Mouse (Mus musculus) liver, embryonic 14.5 days (tissue): ENCODE results near the gene 9430015G10Rik. TPM values are rescaled to one million over a fixed set of nuclear protein-coding genes. Genes with fewer than 3 reads are reported as not detected.

Experiments used
- ATAC-seq: fragments of 200-750 bp; cut with Nextera tagmentation; 2 replicates; pipeline ENCODE4 v1.8.0; 2017; ENCODE audit warnings: moderate number of reproducible peaks, mild to moderate bottlenecking, moderate library complexity; ENCODE audit not compliant: insufficient read depth
- DNase-seq, 3 experiments: peaks; one replicate each; pipeline ENCODE4 v3.0.0-alpha.2; 2012 to 2013; ENCODE audit warnings: low read depth in 3 of 3, low spot score in 3 of 3
- H3K27ac ChIP-seq: fragments of 300-500 bp; sonication (generic); 2 replicates; pipeline ENCODE4 v1.5.1; 2014; ENCODE audit warnings: moderate library complexity, mild to moderate bottlenecking, control low read depth, inconsistent platforms
- H3K27me3 ChIP-seq: fragments of 300-500 bp; sonication (generic); 2 replicates; pipeline ENCODE4 v1.6.1; 2014; ENCODE audit warnings: mild to moderate bottlenecking, low read length, moderate library complexity; ENCODE audit not compliant: control insufficient read depth, insufficient read depth
- H3K36me3 ChIP-seq: fragments of 300-500 bp; sonication (generic); replicated peaks from 2 replicates; pipeline ENCODE4 v1.6.1; 2014; ENCODE audit warnings: low read depth; ENCODE audit not compliant: control insufficient read depth, insufficient read depth
- H3K4me1 ChIP-seq, 2 experiments: fragments of 200-500 bp in 1 of 2; fragments of 300-500 bp in 1 of 2; sonication (generic) in 1 of 2; replicated peaks; 2 replicates each; pipeline ENCODE4 v1.6.1; 2012 to 2014; ENCODE audit warnings: antibody characterized with exemption in 1 of 2, inconsistent platforms in 1 of 2, low read length in 1 of 2; ENCODE audit not compliant: control insufficient read depth in 2 of 2, insufficient read depth in 2 of 2
- H3K4me2 ChIP-seq: fragments of 300-500 bp; sonication (generic); 2 replicates; pipeline ENCODE4 v1.6.1; 2014; ENCODE audit warnings: low read depth, mild to moderate bottlenecking, control low read depth, moderate library complexity
- H3K4me3 ChIP-seq, 2 experiments: fragments of 200-500 bp in 1 of 2; fragments of 300-500 bp in 1 of 2; sonication (generic) in 1 of 2; 2 replicates each; pipeline ENCODE4 v1.5.1; 2012 to 2014; ENCODE audit warnings: low read depth in 2 of 2, low read length in 2 of 2, mild to moderate bottlenecking in 2 of 2, control low read depth in 1 of 2, inconsistent platforms in 1 of 2, moderate library complexity in 1 of 2; ENCODE audit not compliant: insufficient read depth in 1 of 2
- H3K9ac ChIP-seq: fragments of 300-500 bp; sonication (generic); replicated peaks from 2 replicates; pipeline ENCODE4 v1.6.1; 2014; ENCODE audit warnings: mild to moderate bottlenecking, control low read depth, moderate library complexity
- H3K9me3 ChIP-seq: fragments of 300-500 bp; sonication (generic); 2 replicates; pipeline ENCODE4 v1.6.1; 2016; ENCODE audit warnings: low read length, mixed read lengths; ENCODE audit not compliant: control insufficient read depth
- CTCF ChIP-seq: IDR thresholded peaks from 2 replicates; pipeline ENCODE4 v1.5.1; 2016; ENCODE audit warnings: antibody characterized with exemption, low read depth, control low read depth
- EP300 ChIP-seq: IDR thresholded peaks from 2 replicates; pipeline ENCODE4 v1.6.1; 2016; ENCODE audit warnings: antibody characterized with exemption, low read depth
- WGBS: fragments of 180-500 bp; shearing (Covaris S2); extraction: QIAGEN DNeasy Blood & Tissue Kit; methylation state at CpG from one replicate; pipeline ENCODE4 v1.1.7; 2014; ENCODE audit not compliant: insufficient replicate concordance; 5-methylcytosine and 5-hydroxymethylcytosine counted together
- polyA plus RNA-seq, 2 experiments: library from polyadenylated mRNA; depleted of rRNA in 1 of 2; stranded (reverse) in 1 of 2; unstranded in 1 of 2; fragments of >200 nt; fragmentation: Nextera tagmentation in 1 of 2; extraction: Ambion mirVana in 1 of 2; gene quantifications; 2 replicates each; pipeline versions ENCODE4 v1.2.1 to v1.2.3; 2012 to 2014

9430015G10Rik gene
- polyA plus RNA-seq, 2 experiments = 8.7 to 16.4 TPM

DNA sequence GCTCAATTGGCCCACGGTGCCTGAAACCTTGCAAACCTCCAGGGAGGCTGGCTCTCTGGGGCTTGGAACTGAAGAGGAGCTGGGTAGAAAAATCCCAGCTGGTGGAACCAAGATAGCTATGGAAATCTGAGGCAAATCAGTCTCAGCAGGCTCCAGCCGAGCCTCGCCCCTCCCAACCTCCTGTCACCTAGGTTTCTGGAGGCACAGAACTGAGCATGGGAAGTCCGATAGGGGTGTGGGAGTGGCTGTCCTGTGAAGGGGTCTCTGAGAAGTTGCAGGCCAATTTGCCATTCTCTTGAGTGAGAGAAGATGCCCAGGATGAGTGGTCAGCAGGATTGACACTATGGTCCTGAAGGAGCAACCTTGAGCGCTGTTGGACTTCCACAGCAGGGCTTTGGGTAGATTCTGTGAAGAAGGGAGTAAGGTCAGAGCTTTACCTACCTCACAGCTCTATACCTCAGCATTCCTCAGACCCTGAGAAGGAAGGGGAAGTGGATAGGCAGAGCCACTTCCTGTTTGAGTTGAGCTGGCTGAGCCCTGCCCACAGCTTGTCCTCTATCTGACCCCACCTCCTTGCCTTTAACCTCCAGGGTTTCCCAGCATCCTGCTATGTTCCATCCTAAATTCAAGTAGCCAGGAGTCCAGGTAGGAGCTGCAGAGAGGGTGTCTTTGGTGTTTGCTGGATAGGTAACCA is 42.4 kb upstream of the 9430015G10Rik start:
- H3K27ac ChIP-seq = no peak overlapping the region
- H3K9me3 ChIP-seq = no peaks in the 10 kb centered on the region
- 27% methylated on average over 5 of the region's 5 CpGs for WGBS
- TF ChIP-seq CTCF (no peak), EP300 (no peak)
- H3K9ac ChIP-seq = no peak overlapping the region
- H3K4me1 ChIP-seq = peaks cover 0 to 5% of the 10 kb centered on the region in 2 experiments; a peak in 2 of 4 replicates
- H3K4me2 ChIP-seq = no peak overlapping the region
- no peaks in the 10 kb centered on the region for H3K27me3 ChIP-seq
- H3K36me3 ChIP-seq = no peaks in the 10 kb centered on the region
- no peak overlapping the region for H3K4me3 ChIP-seq
- ATAC-seq (no peak), DNase-seq (no peak)

DNA sequence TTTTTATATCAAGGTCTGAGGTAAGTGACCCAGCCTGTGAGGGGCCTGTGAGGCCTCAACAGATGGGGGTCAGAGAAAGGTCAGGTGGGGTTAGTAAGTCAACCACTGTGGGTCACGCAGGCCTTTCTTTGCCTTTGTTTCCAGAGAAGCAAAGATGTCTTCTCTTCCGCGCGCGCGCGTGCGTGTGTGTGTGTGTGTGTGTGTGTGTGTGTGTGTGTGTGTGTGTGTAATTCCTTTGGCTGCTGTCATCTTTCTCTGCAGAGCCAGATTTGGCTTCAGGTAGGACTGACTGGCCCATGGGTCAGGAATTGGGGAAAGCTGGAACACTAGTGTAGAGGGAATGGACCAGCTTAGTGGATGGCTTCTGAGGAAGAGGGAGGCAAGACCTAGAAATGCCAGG is 40.1 kb upstream of the 9430015G10Rik start:
- Histone ChIP-seq H3K27me3 (no peaks in the 10 kb centered on the region), H3K4me2 (no peak overlapping the region), H3K9ac (no peak overlapping the region), H3K27ac (no peak overlapping the region), H3K9me3 (no peaks in the 10 kb centered on the region), H3K4me3 (no peak overlapping the region), H3K36me3 (no peaks in the 10 kb centered on the region), H3K4me1 (peaks cover 0 to 5% of the 10 kb centered on the region in 2 experiments; a peak in 2 of 4 replicates)
- WGBS = 84% methylated on average over 8 of the region's 8 CpGs
- DNase-seq (no peak), ATAC-seq (no peak)
- TF ChIP-seq EP300 = no peak
- TF ChIP-seq CTCF = no peak

DNA sequence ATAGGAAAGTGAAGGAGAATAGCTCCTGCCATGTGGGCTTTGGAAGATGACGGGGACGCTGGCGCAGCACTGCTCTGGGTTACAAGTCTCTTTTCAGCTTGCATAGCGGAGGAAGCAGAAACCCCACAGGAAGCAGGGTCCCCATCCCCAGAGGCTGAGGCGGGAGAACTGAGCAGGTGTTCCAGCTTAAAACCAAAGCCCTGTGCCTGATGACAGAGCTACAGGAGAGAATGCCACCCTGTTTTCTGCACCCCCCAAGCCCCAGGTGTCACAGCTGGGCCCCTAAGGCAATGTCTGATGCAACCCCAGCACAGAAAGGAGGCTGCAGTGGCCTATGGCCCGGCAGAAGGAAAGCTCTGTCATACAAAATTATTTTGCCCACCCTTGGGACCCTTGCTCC is 39.5 kb upstream of the 9430015G10Rik start:
- 52% methylated on average over 6 of the region's 6 CpGs for WGBS
- Histone ChIP-seq H3K9me3 (no peaks in the 10 kb centered on the region), H3K36me3 (no peaks in the 10 kb centered on the region), H3K4me3 (no peak overlapping the region), H3K9ac (no peak overlapping the region), H3K27me3 (no peaks in the 10 kb centered on the region), H3K4me2 (no peak overlapping the region), H3K27ac (no peak overlapping the region), H3K4me1 (peaks cover 0 to 5% of the 10 kb centered on the region in 2 experiments; a peak in 2 of 4 replicates)
- ATAC-seq = no peak
- TF ChIP-seq EP300 = no peak
- no peak for TF ChIP-seq CTCF
- DNase-seq = no peak

DNA sequence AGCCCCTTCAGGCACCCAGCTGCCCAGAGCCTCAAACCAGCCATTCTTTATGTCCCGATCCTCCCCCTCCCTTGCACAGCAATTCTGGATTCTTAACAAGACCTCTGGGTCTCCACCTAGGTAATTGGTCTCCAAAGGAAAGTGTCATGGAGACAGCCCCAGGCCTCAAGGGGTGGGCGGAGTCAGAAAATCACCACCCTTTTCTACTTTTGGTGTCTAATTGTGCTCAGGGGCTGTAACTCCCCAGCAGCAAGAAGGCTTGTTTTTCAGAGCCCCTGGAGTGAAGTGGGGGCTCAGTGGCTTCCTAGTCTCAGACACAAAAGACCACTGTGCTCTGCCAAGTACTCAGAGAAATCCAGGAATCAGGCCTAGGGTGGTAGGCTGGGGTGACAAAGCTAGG is 39.1 kb upstream of the 9430015G10Rik start:
- DNase-seq (no peak), ATAC-seq (no peak)
- H3K36me3 ChIP-seq = no peaks in the 10 kb centered on the region
- no peak overlapping the region for H3K9ac ChIP-seq
- no peaks in the 10 kb centered on the region for H3K27me3 ChIP-seq
- no peak overlapping the region for H3K4me2 ChIP-seq
- no peaks in the 10 kb centered on the region for H3K9me3 ChIP-seq
- H3K27ac ChIP-seq = no peak overlapping the region
- TF ChIP-seq CTCF = no peak
- no peak for TF ChIP-seq EP300
- no peak overlapping the region for H3K4me3 ChIP-seq
- WGBS = 59% methylated on average over 2 of the region's 2 CpGs
- peaks cover 0 to 5% of the 10 kb centered on the region in 2 experiments; a peak in 2 of 4 replicates for H3K4me1 ChIP-seq

DNA sequence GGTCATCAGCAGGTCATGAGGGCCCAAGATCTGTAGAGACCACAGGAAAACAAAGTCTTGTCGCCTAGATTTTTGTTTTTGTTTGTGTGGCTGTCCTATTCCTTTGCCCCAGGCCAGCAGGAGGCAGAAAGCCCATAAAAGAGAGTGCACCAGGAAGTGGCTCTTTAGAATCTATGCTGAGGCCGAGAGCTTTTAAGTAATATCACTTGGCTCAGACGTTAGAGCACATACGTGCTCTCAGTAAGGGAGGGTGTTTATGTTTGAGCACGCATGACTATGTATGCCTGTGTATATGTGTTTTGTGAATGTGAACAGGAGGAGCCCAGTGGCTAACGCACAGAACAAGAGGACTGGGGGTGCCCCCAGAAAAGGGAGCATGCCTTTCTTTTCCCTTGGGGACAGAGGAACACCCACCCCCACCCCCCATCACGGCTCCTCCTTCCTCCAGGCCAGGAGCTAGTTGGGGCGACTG is 32.8 kb upstream of the 9430015G10Rik start:
- no peak overlapping the region for H3K4me3 ChIP-seq
- no peak overlapping the region for H3K27ac ChIP-seq
- H3K9ac ChIP-seq = no peak overlapping the region
- DNase-seq = no peak
- H3K27me3 ChIP-seq = peaks cover 9% of the 10 kb centered on the region
- 6% methylated on average over 8 of the region's 8 CpGs for WGBS
- 0 out of 2 replicates have a peak, but pooled peaks have one; percentile 11 for ATAC-seq
- TF ChIP-seq CTCF (0 out of 2 replicates have a peak, but pooled peaks have one; percentile 4), EP300 (no peak)
- no peaks in the 10 kb centered on the region for H3K36me3 ChIP-seq
- peaks cover 0 to 5% of the 10 kb centered on the region in 2 experiments; a peak in 2 of 4 replicates for H3K4me1 ChIP-seq
- H3K4me2 ChIP-seq = peak overlapping the region; percentile 71
- H3K9me3 ChIP-seq = no peaks in the 10 kb centered on the region
